Mouse (Mus musculus) cerebellum, adult 2 months (tissue): ENCODE data around the gene Stoml3. TPM values are rescaled to one million over a fixed set of nuclear protein-coding genes. Genes with fewer than 3 reads are reported as not detected.

ENCODE experiments used
- DNase-seq, 2 experiments: peaks; one replicate each; pipeline ENCODE4 v3.0.0; 2021
- H3K27ac ChIP-seq: fragments of 200-500 bp; 2 replicates; pipeline ENCODE4 v1.5.1; 2012; ENCODE audit warnings: low read length, control low read depth, inconsistent platforms; ENCODE audit not compliant: insufficient read depth
- H3K27me3 ChIP-seq: fragments of 200-500 bp; 2 replicates; pipeline ENCODE4 v1.6.1; 2012; ENCODE audit warnings: inconsistent platforms, mild to moderate bottlenecking, low read length, moderate library complexity; ENCODE audit not compliant: control insufficient read depth, insufficient read depth
- H3K4me1 ChIP-seq: fragments of 200-500 bp; 2 replicates; pipeline ENCODE4 v1.6.1; 2011; ENCODE audit warnings: low read length; ENCODE audit not compliant: control insufficient read depth, insufficient read depth
- H3K4me3 ChIP-seq: fragments of 200-500 bp; replicated peaks from 2 replicates; pipeline ENCODE3; 2011; ENCODE audit warnings: mild to moderate bottlenecking, low read depth, low read length, control low read depth; ENCODE audit not compliant: insufficient read depth
- CTCF ChIP-seq: fragments of 200-500 bp; IDR thresholded peaks from 2 replicates; pipeline ENCODE4 v1.5.1; 2011; ENCODE audit warnings: low read depth, mild to moderate bottlenecking, control low read depth, low read length, moderate library complexity, borderline replicate concordance; ENCODE audit not compliant: insufficient read depth
- POLR2A ChIP-seq: fragments of 200-500 bp; IDR thresholded peaks from 2 replicates; pipeline ENCODE4 v1.6.1; 2011; ENCODE audit warnings: low read length, control low read depth, borderline replicate concordance; ENCODE audit not compliant: insufficient read depth
- WGBS: fragments of 180-500 bp; shearing (Covaris S2); methylation state at CpG from one replicate; pipeline ENCODE4 v1.1.7; 2018; 5-methylcytosine and 5-hydroxymethylcytosine counted together
- polyA plus RNA-seq: library from polyadenylated mRNA; depleted of rRNA; stranded (reverse); fragments of >200 nt; gene quantifications from 2 replicates; pipeline ENCODE4 v1.2.3, GENCODE M21; 2012

Gene Stoml3
- polyA plus RNA-seq, 1 experiment: 0.52 TPM

DNA sequence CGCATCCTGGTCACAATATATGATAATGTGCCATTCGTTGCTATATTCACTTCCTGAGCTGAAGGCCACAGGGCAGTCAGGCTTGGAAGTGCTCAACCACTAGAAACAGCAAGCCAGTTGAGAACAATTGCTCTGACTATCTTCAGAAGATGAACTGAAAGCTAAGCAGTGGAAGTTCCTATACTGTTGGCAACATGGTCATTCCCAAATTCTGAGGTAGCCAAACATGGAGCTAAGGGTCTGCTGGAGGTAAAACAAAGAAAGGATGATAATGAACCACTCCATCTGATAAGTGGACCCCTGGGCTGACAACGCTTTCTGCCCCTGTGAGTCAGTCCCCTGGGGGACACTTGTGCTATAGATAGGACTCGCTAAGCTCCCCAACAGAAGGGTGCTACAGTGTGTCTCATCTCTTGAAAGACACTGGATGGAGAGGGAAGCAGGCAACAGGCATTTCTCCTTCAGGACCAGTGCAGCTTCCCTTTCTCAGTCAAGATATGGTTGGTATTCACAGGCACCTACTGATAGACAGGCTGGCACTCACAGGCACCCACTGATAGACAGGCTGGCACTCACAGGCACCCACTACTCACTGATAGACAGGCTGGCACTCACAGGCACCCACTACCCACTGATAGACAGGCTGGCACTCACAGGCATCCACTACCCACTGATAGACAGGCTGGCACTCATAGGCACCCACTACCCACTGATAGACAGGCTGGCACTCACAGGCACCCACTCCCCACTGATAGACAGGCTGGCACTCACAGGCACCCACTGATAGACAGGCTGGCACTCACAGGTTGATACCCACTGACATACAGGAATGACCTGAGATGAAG, 26.0 kb downstream of the Stoml3 start:
- H3K27me3 ChIP-seq: no peaks in the 10 kb centered on the region
- no peak overlapping the region for H3K4me3 ChIP-seq
- H3K27ac ChIP-seq: no peak overlapping the region
- WGBS: 52% methylated on average over 4 of the region's 4 CpGs
- no peak for DNase-seq
- no peaks in the 10 kb centered on the region for H3K4me1 ChIP-seq
- TF ChIP-seq CTCF: no peak

DNA sequence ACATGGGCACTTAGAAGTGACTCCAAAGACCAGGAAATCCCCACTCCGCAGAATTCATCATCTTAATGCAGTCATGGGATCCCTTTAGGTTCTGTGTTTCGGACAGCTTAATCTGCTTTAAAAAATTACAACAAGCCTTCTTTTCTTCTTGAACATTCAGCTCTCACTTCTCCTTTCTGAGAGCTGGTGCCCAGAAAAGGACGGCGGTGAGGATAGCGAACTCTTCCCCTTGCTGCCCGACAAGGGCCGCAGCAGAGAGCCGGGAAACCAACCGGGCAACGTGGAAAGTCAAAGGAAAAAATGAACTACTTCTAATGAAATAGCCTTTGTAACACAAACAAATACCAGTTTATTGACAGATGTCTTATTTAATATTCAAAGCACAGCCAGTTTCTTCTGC, 34.3 kb downstream of the Stoml3 start:
- Histone ChIP-seq H3K4me3 (no peak overlapping the region), H3K4me1 (no peaks in the 10 kb centered on the region), H3K27me3 (no peaks in the 10 kb centered on the region), H3K27ac (no peak overlapping the region)
- 81% methylated on average over 10 of the region's 10 CpGs for WGBS
- DNase-seq: peak in 1 of 2 experiments; percentile 24
- TF ChIP-seq POLR2A: no peak

DNA sequence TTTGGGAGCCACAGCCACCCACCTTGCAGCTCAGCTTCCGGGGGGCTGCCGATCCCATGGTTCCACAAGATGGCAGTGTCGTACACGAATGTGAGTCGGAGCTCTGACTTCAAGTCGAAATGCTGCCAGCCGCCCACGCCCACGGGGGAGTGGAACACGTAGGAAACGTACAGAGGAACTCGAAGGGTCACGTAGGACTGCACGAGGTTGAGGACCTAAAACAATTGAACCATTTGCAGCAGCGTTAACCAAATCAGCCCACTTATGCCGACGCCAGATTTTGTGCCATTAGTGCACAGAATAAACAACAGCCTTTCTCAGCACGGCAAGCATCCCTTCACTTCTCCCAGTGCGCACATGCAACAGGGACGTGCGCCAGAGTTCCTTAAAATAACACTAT, 37.3 kb downstream of the Stoml3 start:
- DNase-seq: peak; percentile 52 to 64
- H3K4me1 ChIP-seq: no peaks in the 10 kb centered on the region
- no peak overlapping the region for H3K27ac ChIP-seq
- TF ChIP-seq CTCF (peak; percentile 75), POLR2A (no peak)
- WGBS: 3% methylated on average over 21 of the region's 21 CpGs
- no peaks in the 10 kb centered on the region for H3K27me3 ChIP-seq
- H3K4me3 ChIP-seq: peak overlapping the region; percentile 61

GRCm38 (mm10) chr3:53530305-53530704, 41.9 kb downstream of the Stoml3 start:
- Histone ChIP-seq H3K4me3 (no peak overlapping the region), H3K27ac (no peak overlapping the region), H3K4me1 (no peaks in the 10 kb centered on the region), H3K27me3 (no peaks in the 10 kb centered on the region)
- no peak for TF ChIP-seq POLR2A
- TF ChIP-seq CTCF: no peak
- 47% methylated on average over 6 of the region's 6 CpGs for WGBS
- DNase-seq: no peak

- TF ChIP-seq CTCF (no peak), POLR2A (no peak)
- H3K27ac ChIP-seq: no peak overlapping the region
Measured at GRCm38 (mm10) chr3:53532091-53532490, 43.6 kb downstream of the Stoml3 start.

GRCm38 (mm10) chr3:53552691-53553090, 64.2 kb downstream of the Stoml3 start:
- WGBS: 92% methylated on average over 7 of the region's 7 CpGs
- no peak for TF ChIP-seq CTCF
- TF ChIP-seq POLR2A: no peak
- no peak for DNase-seq
- no peaks in the 10 kb centered on the region for H3K4me1 ChIP-seq
- no peak overlapping the region for H3K27ac ChIP-seq
- no peak overlapping the region for H3K4me3 ChIP-seq
- no peaks in the 10 kb centered on the region for H3K27me3 ChIP-seq

More at GRCm38 (mm10) chr3:53532091-53532490, 43.6 kb downstream of the Stoml3 start:
- H3K4me1 ChIP-seq: no peaks in the 10 kb centered on the region
- no peak overlapping the region for H3K4me3 ChIP-seq
- WGBS: 92% methylated on average over 6 of the region's 6 CpGs
- DNase-seq: no peak
- no peaks in the 10 kb centered on the region for H3K27me3 ChIP-seq

DNA sequence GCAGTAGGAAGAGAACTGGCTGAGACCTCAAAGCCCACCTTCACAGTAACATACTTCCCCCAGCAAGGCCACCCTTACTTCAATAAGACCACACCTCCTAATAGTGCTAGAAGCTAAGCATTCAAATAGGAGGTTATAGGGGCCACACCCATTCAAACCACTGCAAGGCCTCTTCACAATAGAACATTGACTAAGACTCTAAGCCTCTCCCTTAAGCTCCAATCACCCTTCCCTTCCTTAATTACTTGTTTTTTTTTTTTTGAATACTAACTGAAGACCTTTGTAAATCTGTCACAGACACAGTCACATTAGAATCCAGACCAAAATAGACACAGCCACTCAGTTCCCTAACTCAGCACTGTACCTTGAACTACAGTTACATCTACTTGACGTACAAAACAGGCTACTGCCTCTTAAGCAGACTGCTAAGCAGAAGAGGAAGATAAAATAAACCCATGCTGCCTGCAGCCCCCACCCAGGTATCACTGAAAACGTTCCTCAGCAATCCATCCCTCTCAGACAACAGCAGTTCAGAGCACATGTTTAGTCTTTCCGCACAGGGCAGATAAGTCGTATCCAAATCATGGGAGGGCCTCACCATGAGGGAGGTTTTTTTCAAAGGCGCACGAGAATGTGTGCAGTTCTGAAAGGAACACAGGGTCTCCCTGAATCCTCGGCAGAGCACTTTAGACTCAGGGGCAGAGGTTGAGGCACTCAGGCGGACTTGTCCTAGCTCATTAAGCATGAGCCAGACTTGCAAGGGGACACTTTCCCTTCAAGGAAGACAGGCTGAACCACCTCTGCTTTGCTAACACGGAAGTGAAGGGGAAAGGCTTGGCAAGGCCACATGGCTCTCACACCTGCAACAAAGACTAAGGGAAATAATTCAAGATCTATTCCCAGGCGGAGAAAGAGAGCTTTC, 66.8 kb downstream of the Stoml3 start:
- Histone ChIP-seq H3K4me1 (no peaks in the 10 kb centered on the region), H3K27me3 (no peaks in the 10 kb centered on the region), H3K27ac (no peak overlapping the region), H3K4me3 (no peak overlapping the region)
- 82% methylated on average over 10 of the region's 10 CpGs for WGBS
- TF ChIP-seq POLR2A (no peak), CTCF (no peak)
- DNase-seq: no peak
